Mouse (Mus musculus): ENCODE measurements at regions not wholly inside any gene's neighbourhood (a gene's known extent, or its start where the extent isn't known, plus 50 kb on each side); places are given as distances from the start of the nearest gene placed in this dataset.
"Not testable (repeated sequence)": the region's sequence is repeated elsewhere in the genome, so short reads cannot be mapped to it uniquely, and the experiment has no call there.

DNA sequence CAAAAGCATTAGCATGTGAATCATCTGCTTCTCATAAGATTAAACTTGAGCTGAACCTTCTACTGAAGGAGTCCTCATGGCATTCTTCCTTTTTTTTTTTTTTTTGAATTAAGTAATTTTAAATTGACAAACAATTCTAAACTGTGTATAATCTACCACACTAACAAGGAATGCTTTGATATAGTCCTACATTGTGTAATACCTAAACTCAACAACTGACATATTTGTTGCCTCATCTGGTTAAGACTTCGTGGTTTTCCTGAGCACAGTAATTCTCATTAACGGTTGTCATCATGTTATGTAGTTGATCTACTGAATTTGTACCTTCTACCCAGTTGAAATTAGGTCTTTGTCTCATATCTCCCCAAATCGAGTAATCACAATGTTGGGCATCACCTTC, 83.9 kb upstream of the Hcrtr2 start:
- DNase-seq = no peak

DNA sequence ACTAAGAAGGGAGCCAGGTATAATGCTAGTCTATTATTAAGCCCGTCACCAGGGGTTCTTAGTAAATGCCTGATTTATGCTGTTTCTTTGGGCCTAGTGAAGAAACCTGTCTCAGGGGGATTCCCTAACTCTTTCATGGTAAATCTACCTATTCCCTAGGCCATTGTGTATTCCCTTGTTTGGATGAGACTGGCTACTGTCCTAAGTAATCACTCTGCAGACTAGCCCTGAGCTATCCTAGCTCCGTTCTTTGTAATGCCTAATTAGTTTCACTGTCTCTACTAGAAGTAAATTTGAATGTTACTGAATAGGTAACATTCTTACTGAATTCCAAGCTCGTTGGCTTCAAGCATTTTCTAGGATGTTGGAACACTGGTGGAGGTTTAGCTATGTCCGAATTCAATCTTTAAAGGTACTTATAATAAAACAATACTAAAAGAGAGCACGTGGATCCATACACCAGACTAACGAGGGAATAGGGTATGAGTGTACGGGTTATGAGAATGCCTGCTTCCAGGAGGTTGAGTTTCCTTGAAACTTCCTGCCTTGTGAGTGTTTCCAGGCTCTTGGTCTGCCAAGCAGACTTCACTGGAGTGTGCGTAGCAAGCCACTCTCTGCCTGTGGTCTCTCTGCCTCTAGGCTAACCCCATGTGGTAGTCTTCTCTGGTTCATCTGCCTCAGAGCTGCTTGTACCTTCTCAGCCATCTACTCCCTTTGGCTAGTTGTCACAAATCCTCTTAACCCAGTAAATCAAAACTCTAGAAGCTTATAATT, 78.4 kb upstream of the Hcrtr2 start:
- not testable (repeated sequence) for DNase-seq

DNA sequence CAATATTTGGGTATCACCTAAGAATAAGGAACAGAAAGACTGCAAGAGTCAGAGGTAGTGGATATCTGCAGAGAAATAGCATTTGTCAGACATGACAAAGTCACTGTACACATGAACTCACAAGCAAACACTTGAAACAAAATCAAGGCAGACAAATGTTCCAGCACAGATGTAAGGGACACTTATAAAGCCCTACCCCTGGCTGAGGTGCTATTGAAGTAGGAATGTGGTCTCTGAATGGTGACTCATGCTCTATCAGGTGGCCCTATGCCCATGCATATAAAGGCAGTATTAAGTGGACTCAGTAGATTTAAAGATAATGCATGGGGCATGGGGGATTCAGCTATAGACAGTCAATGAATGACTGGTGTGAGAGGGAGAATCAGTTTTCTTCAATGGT, 77.2 kb upstream of the Hcrtr2 start:
- no peak for DNase-seq

DNA sequence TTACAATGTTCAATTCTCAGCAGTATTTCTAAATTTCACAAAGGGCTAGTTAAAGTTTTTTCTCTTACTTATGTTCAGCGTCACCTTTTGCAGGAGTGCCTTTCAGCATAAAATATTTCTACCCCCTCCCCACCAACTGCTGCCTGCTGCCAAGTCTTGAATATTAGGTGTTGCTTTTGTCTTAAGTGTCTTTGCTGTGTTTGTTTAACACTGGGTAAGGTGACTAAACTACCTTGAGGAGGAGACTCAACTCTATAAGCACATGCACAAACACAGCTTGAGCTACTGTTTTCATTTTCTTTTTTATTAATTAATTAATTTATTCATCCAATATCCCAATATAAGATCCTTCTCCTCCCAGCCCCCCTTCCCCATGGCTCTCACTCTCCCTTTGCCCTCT, 70.1 kb upstream of the Hcrtr2 start:
- DNase-seq = no peak

DNA sequence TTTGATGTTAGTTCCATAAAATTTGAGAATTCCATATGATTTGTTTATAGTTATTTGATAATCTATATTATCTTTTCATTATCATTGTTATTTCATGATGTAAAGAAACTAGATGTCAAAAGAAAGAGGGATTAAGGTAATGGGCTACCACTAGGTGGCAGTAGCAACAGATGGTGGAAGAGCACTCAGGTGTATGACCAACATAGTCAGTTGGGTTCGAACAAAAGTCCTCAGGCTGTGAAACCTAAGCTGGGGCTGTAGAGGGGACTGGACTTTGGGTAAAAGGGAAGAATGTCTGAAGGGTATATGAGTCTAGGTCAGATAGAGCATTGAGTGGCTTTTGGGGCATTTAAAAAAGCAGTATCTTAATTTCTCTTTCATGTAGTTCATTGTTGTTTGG, 67.2 kb upstream of the Hcrtr2 start:
- peak; percentile 37 for DNase-seq
